Mouse (Mus musculus) myocyte (in vitro differentiated cells): ENCODE results near the gene Scml4.

ENCODE experiments used
- CEBPB ChIP-seq: IDR thresholded peaks from 2 replicates; pipeline ENCODE4 v1.6.1; 2011; ENCODE audit warnings: mild to moderate bottlenecking, moderate library complexity; ENCODE audit not compliant: poor library complexity, insufficient read depth, severe bottlenecking
- MAX ChIP-seq: IDR thresholded peaks from one replicate; pipeline ENCODE4 v1.6.1; 2011; ENCODE audit warnings: low read depth, mild to moderate bottlenecking, control low read depth
- MYOD1 ChIP-seq, 3 experiments: IDR thresholded peaks; one replicate each; pipeline ENCODE4 v1.6.1; 2011; ENCODE audit warnings: control low read depth in 2 of 3, low read depth in 2 of 3, mild to moderate bottlenecking in 2 of 3, moderate library complexity in 1 of 3; ENCODE audit not compliant: insufficient read length in 2 of 3, control insufficient read depth in 1 of 3
- POLR2A ChIP-seq: IDR thresholded peaks from one replicate; pipeline ENCODE4 v1.6.1; 2011; ENCODE audit warnings: low read depth, mild to moderate bottlenecking, control low read depth, moderate library complexity; ENCODE audit not compliant: insufficient read length
- TCF3 ChIP-seq: IDR thresholded peaks from one replicate; pipeline ENCODE4 v1.6.1; 2011; ENCODE audit warnings: low read depth, control low read depth; ENCODE audit not compliant: insufficient read length
- USF1 ChIP-seq: IDR thresholded peaks from one replicate; pipeline ENCODE4 v1.6.1; 2011; ENCODE audit warnings: low read depth, mild to moderate bottlenecking, control low read depth, moderate library complexity

- TF ChIP-seq POLR2A, result no peak
- TF ChIP-seq USF1, result no peak
- TF ChIP-seq MYOD1 (IDR thresholded peaks at IDR 0.05; ENCODE audit: control insufficient read depth in 1 of 3, insufficient read length in 2 of 3, low read depth in 2 of 3), result peak in 1 of 3 experiments; percentile 33
- TF ChIP-seq CEBPB, result no peak
- TF ChIP-seq TCF3, result no peak
- no peak for TF ChIP-seq MAX
These were observed 102.0 kb downstream of the Scml4 start for GRCm38 (mm10) chr10:42962181-42962601.
